8 mouse cellular contexts compared by ENCODE assay signal in genomic region chr2:106973959-106974639, GRCm38 (mm10). TPM values are rescaled to one million over a fixed set of nuclear protein-coding genes. Genes with fewer than 3 reads are reported as not detected.
DNase-seq lines count a peak whose midpoint lies in the region; ATAC-seq and TF ChIP-seq lines count a peak whose summit lies in the region.

Gene Arl14ep (minus strand): TSS chr2:106974424.

- TF ChIP-seq CTCF in heart, adult 2 months (IDR thresholded peaks at IDR 0.05): no peak

- no peak for TF ChIP-seq EP300 in heart, adult 2 months (IDR thresholded peaks at IDR 0.05; ENCODE audit: insufficient read depth, low read depth, low read length)

- no peaks in the 10 kb centered on the region for H3K27me3 ChIP-seq in embryonic facial prominence, embryonic 14.5 days (replicated peaks; ENCODE audit: control insufficient read depth, insufficient read depth, low read length)
- H3K27me3 ChIP-seq in heart, adult 2 months (ENCODE audit: control insufficient read depth, insufficient read depth, low read length): no peaks in the 10 kb centered on the region
- H3K27me3 ChIP-seq in limb, embryonic 13.5 days: no peaks in the 10 kb centered on the region
- no peaks in the 10 kb centered on the region for H3K27me3 ChIP-seq in midbrain, embryonic 16.5 days (ENCODE audit: control insufficient read depth, insufficient read depth, low read depth, low read length)

- H3K4me3 ChIP-seq in embryonic facial prominence, embryonic 14.5 days (ENCODE audit: low read depth, low read length): peak within 1 kb of the TSS; percentile 57
- H3K4me3 ChIP-seq in heart, adult 2 months: peak within 1 kb of the TSS; percentile 69
- peak within 1 kb of the TSS; percentile 88 for H3K4me3 ChIP-seq in limb, embryonic 13.5 days
- peak within 1 kb of the TSS; percentile 91 for H3K4me3 ChIP-seq in midbrain, embryonic 16.5 days (ENCODE audit: low read depth, low read length)

- peaks cover 2% of the 10 kb centered on the region; the same call in 1 of the 2 replicates for H3K79me2 ChIP-seq in heart, adult 2 months (replicated peaks; ENCODE audit: control insufficient read depth, insufficient read depth, low read length)

- peak; percentile 98 for ATAC-seq in embryonic facial prominence, embryonic 14.5 days (ENCODE audit: low read depth)
- peak; percentile 96 for ATAC-seq in limb, embryonic 13.5 days (ENCODE audit: low FRiP score, low read depth)
- peak; percentile 98 for ATAC-seq in midbrain, embryonic 16.5 days

- DNase-seq in 3T3-L1 (ENCODE audit: low read depth, low spot score): peak; percentile 97
- DNase-seq in adrenal gland, postnatal 4 days (ENCODE audit: low spot score in 2 of 2): peak; percentile 59 to 79
- DNase-seq in embryonic facial prominence, embryonic 14.5 days (ENCODE audit: low spot score): peak; percentile 92
- peak; percentile 86 to 89 for DNase-seq in heart, adult 2 months
- peak; percentile 82 for DNase-seq in kidney, adult 8-10 months
- peak; percentile 62 to 77 for DNase-seq in spleen, postnatal 10 days (ENCODE audit: low spot score in 2 of 2)

- H3K36me3 ChIP-seq in embryonic facial prominence, embryonic 14.5 days (ENCODE audit: control insufficient read depth, insufficient read depth, low read length): peaks cover 1% of the 10 kb centered on the region; the same call in 1 of the 2 replicates
- H3K36me3 ChIP-seq in heart, adult 2 months (ENCODE audit: control insufficient read depth, insufficient read depth, low read length): no peaks in the 10 kb centered on the region; the same call in 1 of the 2 replicates
- H3K36me3 ChIP-seq in limb, embryonic 13.5 days: peaks cover 2% of the 10 kb centered on the region
- 0 out of 2 replicates have a peak, but pooled peaks cover 2% of the 10 kb centered on the region for H3K36me3 ChIP-seq in midbrain, embryonic 16.5 days (ENCODE audit: control insufficient read depth, insufficient read depth, low read length)

- intact Hi-C loops in heart, adult 2 months (cut with DNase I): loop anchor here (10.0 kb wide), 1 partner anchor 969 kb away; the partner anchor contains the start of gene Dnajc24

- peak; percentile 62 for TF ChIP-seq POLR2A in heart, adult 2 months (IDR thresholded peaks at IDR 0.05; ENCODE audit: insufficient read depth, low read depth, low read length)

- peaks cover 3% of the 10 kb centered on the region for H3K4me1 ChIP-seq in embryonic facial prominence, embryonic 14.5 days (ENCODE audit: control insufficient read depth, insufficient read depth, low read length)
- 0 out of 2 replicates have a peak, but pooled peaks cover 2% of the 10 kb centered on the region for H3K4me1 ChIP-seq in heart, adult 2 months (ENCODE audit: control insufficient read depth, insufficient read depth, low read length)
- H3K4me1 ChIP-seq in limb, embryonic 13.5 days: peaks cover 20% of the 10 kb centered on the region
- H3K4me1 ChIP-seq in midbrain, embryonic 16.5 days (ENCODE audit: control insufficient read depth, insufficient read depth, low read length): peaks cover 15% of the 10 kb centered on the region

- no peaks in the 10 kb centered on the region for H3K9me3 ChIP-seq in embryonic facial prominence, embryonic 14.5 days (ENCODE audit: control insufficient read depth, low read length)
- no peaks in the 10 kb centered on the region for H3K9me3 ChIP-seq in limb, embryonic 13.5 days
- H3K9me3 ChIP-seq in midbrain, embryonic 16.5 days (replicated peaks; ENCODE audit: control insufficient read depth, low read length, poor library complexity, severe bottlenecking): no peaks in the 10 kb centered on the region

- H3K4me2 ChIP-seq in embryonic facial prominence, embryonic 14.5 days (ENCODE audit: low read depth, low read length): peak within 1 kb of the TSS; percentile 57
- peak within 1 kb of the TSS; percentile 68 for H3K4me2 ChIP-seq in limb, embryonic 13.5 days (replicated peaks)
- H3K4me2 ChIP-seq in midbrain, embryonic 16.5 days (ENCODE audit: low read length): peak within 1 kb of the TSS; percentile 63

- WGBS in embryonic facial prominence, embryonic 14.5 days: 1% methylated on average over 27 of the region's 36 CpGs
- 2% methylated on average over 36 of the region's 36 CpGs for WGBS in heart, adult 2 months
- 1% methylated on average over 36 of the region's 36 CpGs for WGBS in limb, embryonic 13.5 days
- WGBS in midbrain, embryonic 16.5 days: 1% methylated on average over 36 of the region's 36 CpGs

- no peak within 1 kb of the TSS for H3K27ac ChIP-seq in embryonic facial prominence, embryonic 14.5 days (replicated peaks; ENCODE audit: low read depth, low read length)
- peak within 1 kb of the TSS; percentile 86 for H3K27ac ChIP-seq in heart, adult 2 months
- peak within 1 kb of the TSS; percentile 72; the same call in 1 of the 2 replicates for H3K27ac ChIP-seq in limb, embryonic 13.5 days
- peak within 1 kb of the TSS; percentile 50 for H3K27ac ChIP-seq in midbrain, embryonic 16.5 days (ENCODE audit: low read length)

- peak within 1 kb of the TSS; percentile 82 for H3K9ac ChIP-seq in embryonic facial prominence, embryonic 14.5 days (ENCODE audit: low read depth, low read length)
- H3K9ac ChIP-seq in heart, adult 2 months (ENCODE audit: low read depth, low read length): peak within 1 kb of the TSS; percentile 91
- H3K9ac ChIP-seq in limb, embryonic 13.5 days: peak within 1 kb of the TSS; percentile 95
- H3K9ac ChIP-seq in midbrain, embryonic 16.5 days (ENCODE audit: low read depth, low read length): peak within 1 kb of the TSS; percentile 98

RNA-seq across cellular contexts. Expression of gene Arl14ep, which starts in this region (rescaled TPM):
- total RNA-seq in adrenal gland, postnatal 4 days (2021): 10 to 100 TPM; 49.4 to 49.7 TPM
- polyA plus RNA-seq in embryonic facial prominence, embryonic 14.5 days (2014; fragmentation: Nextera tagmentation; extraction: Ambion mirVana): 43.2 and 49.3 TPM in 2 replicates
- 1 to 10 TPM; 9.0 to 9.6 TPM for total RNA-seq in heart, adult 2 months (2021)
- 3.7 and 8.1 TPM in 2 replicates for polyA plus RNA-seq in heart, adult 2 months (2012; rRNA removed)
- 63.6 and 63.9 TPM in 2 replicates for polyA plus RNA-seq in limb, embryonic 13.5 days (2015; fragmentation: Nextera tagmentation; extraction: Ambion mirVana)
- polyA plus RNA-seq in midbrain, embryonic 16.5 days (2015; fragmentation: Nextera tagmentation; extraction: Ambion mirVana): 35.4 and 37.0 TPM in 2 replicates

Comparison
In these comparisons a context has a peak if more than half of its experiments do, and no peak if none do; other contexts are left out.
1. RNA of gene Arl14ep (total RNA-seq): 49.4 to 49.7 TPM in adrenal gland, postnatal 4 days; 9.0 to 9.6 TPM in heart, adult 2 months; every median in the first group is over 4 times any median in the second.
2. Peak in every context shown above with its lines, with median percentiles within 50 percentile points of each other: DNase-seq, ATAC-seq, H3K4me2 ChIP-seq, H3K4me3 ChIP-seq and H3K9ac ChIP-seq.